Mouse (Mus musculus) kidney, adult 2 months (tissue): ENCODE results near the gene Rpl23.

ENCODE experiments used
- CTCF ChIP-seq: fragments of 200-500 bp; conservative IDR thresholded peaks from 2 replicates; pipeline ENCODE4 v1.5.1; 2011; ENCODE audit warnings: low read depth, mild to moderate bottlenecking, control low read depth, low read length, moderate library complexity, mixed read lengths; ENCODE audit not compliant: insufficient read depth, insufficient read length
- POLR2A ChIP-seq: fragments of 200-500 bp; IDR thresholded peaks from one replicate; pipeline ENCODE4 v1.6.1; 2011; ENCODE audit warnings: low read depth, low read length, control low read depth

- TF ChIP-seq CTCF: no peak
- no peak for TF ChIP-seq POLR2A
Observed at GRCm38 (mm10) chr11:97778918-97779317, 3.3 kb downstream of the Rpl23 start.
